Mouse (Mus musculus) ES-Bruce4 (cell line): ENCODE measurements around the gene 3110082I17Rik. TPM values are rescaled to one million over a fixed set of nuclear protein-coding genes. Genes with fewer than 3 reads are reported as not detected.

Experiments
- H3K27ac ChIP-seq: 2 replicates; pipeline ENCODE4 v1.5.1; 2012; ENCODE audit warnings: low read length, inconsistent platforms; ENCODE audit not compliant: insufficient read depth
- H3K27me3 ChIP-seq: 2 replicates; pipeline ENCODE4 v1.6.1; 2012; ENCODE audit warnings: mild to moderate bottlenecking, low read length, inconsistent platforms; ENCODE audit not compliant: control insufficient read depth, poor library complexity, insufficient read depth, severe bottlenecking
- H3K36me3 ChIP-seq: 2 replicates; pipeline ENCODE4 v1.6.1; 2012; ENCODE audit warnings: inconsistent platforms, mild to moderate bottlenecking, low read length, moderate library complexity; ENCODE audit not compliant: control insufficient read depth, poor library complexity, insufficient read depth, severe bottlenecking
- H3K4me1 ChIP-seq: one replicate; pipeline ENCODE4 v1.8.1; 2011; ENCODE audit warnings: low read length; ENCODE audit not compliant: control insufficient read depth, insufficient read depth
- H3K4me3 ChIP-seq: 2 replicates; pipeline ENCODE4 v1.5.1; 2011; ENCODE audit warnings: low read depth, mild to moderate bottlenecking, low read length
- H3K9ac ChIP-seq: 2 replicates; pipeline ENCODE4 v1.6.1; 2012; ENCODE audit warnings: low read depth, mild to moderate bottlenecking, inconsistent platforms; ENCODE audit not compliant: poor library complexity, severe bottlenecking
- H3K9me3 ChIP-seq: replicated peaks from 2 replicates; pipeline ENCODE4 v1.6.1; 2012; ENCODE audit warnings: mild to moderate bottlenecking, low read length, inconsistent platforms; ENCODE audit not compliant: control insufficient read depth, poor library complexity, insufficient read depth, severe bottlenecking
- CTCF ChIP-seq: IDR thresholded peaks from one replicate; pipeline ENCODE4 v1.8.1; 2011; ENCODE audit warnings: low read depth, low read length
- EP300 ChIP-seq: IDR thresholded peaks from 2 replicates; pipeline ENCODE4 v1.6.1; 2011; ENCODE audit warnings: low read depth, low read length; ENCODE audit not compliant: insufficient read depth
- POLR2A ChIP-seq: IDR thresholded peaks from one replicate; pipeline ENCODE4 v1.8.1; 2011; ENCODE audit warnings: low read length; ENCODE audit not compliant: insufficient read depth
- polyA plus RNA-seq: library from polyadenylated mRNA; stranded (reverse); fragments of >200 nt; gene quantifications from 2 replicates; pipeline ENCODE4 v1.2.4, GENCODE M21; 2011; ENCODE audit warnings: low read depth; ENCODE audit not compliant: missing spikeins, insufficient read depth, insufficient read length

3110082I17Rik gene
- polyA plus RNA-seq, 1 experiment = 44.5 TPM

- Histone ChIP-seq H3K27ac (no peak overlapping the region), H3K4me3 (no peak overlapping the region), H3K9me3 (no peaks in the 10 kb centered on the region), H3K27me3 (no peaks in the 10 kb centered on the region), H3K4me1 (no peaks in the 10 kb centered on the region), H3K36me3 (no peaks in the 10 kb centered on the region), H3K9ac (no peak overlapping the region)
- TF ChIP-seq EP300 = no peak
These were observed 149.8 kb downstream of the 3110082I17Rik start for GRCm38 (mm10) chr5:139310477-139310876.

DNA sequence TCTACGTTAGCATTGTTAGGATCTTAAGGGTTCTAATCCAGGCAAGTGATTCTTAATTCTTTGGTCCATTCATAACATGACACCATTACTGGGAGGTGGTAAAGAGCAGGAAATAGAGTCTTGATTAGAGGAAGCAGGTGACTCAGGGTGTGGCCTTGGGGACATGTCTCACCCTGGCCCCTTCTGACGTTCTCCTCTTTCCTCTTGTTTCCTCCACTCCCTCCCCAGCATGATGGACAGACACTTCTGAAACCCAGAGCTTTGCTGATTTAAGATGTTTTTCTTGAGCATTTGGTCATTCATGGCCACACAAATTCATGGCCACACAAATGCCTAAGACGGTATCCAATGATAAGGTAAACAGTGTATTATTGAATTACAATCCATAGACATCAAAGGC lies 150.4 kb downstream of the 3110082I17Rik start:
- no peak overlapping the region for H3K4me3 ChIP-seq
- TF ChIP-seq POLR2A = no peak
- TF ChIP-seq EP300 = no peak
- TF ChIP-seq CTCF = no peak
- no peak overlapping the region for H3K27ac ChIP-seq
- no peaks in the 10 kb centered on the region for H3K4me1 ChIP-seq
- H3K27me3 ChIP-seq = no peaks in the 10 kb centered on the region
- H3K36me3 ChIP-seq = no peaks in the 10 kb centered on the region
- H3K9me3 ChIP-seq = no peaks in the 10 kb centered on the region
- H3K9ac ChIP-seq = no peak overlapping the region

Other genes with a start within 250 kb of the 3110082I17Rik start
- 55.9 and 67.7 TPM in 2 replicates for gene Get4, start 208.2 kb downstream of the 3110082I17Rik start, polyA plus RNA-seq
- gene Adap1, start 134.9 kb downstream of the 3110082I17Rik start, polyA plus RNA-seq = 16.5 and 17.0 TPM in 2 replicates
- 19.9 and 26.1 TPM in 2 replicates for gene Cox19, start 109.1 kb downstream of the 3110082I17Rik start, polyA plus RNA-seq
- gene Cyp2w1, start 107.9 kb downstream of the 3110082I17Rik start, polyA plus RNA-seq = not detected in 2 replicates
- gene Gpr146, start 82.8 kb downstream of the 3110082I17Rik start, polyA plus RNA-seq = 0.82 and 0.91 TPM in 2 replicates
- not detected in 2 replicates for gene C130050O18Rik, start 55.2 kb downstream of the 3110082I17Rik start, polyA plus RNA-seq
- gene Gper1, start 37.4 kb downstream of the 3110082I17Rik start, polyA plus RNA-seq = not detected in 2 replicates
- 10.7 and 11.3 TPM in 2 replicates for gene Zfand2a, start 24.0 kb upstream of the 3110082I17Rik start, polyA plus RNA-seq
- gene Uncx, start 83.0 kb upstream of the 3110082I17Rik start, polyA plus RNA-seq = not detected in 2 replicates